Mouse (Mus musculus): ENCODE data around the gene Nemf. TPM values are rescaled to one million over a fixed set of nuclear protein-coding genes. Genes with fewer than 3 reads are reported as not detected.

The Nemf gene
- polyA plus RNA-seq, 1 experiment from 2014 or later = 89.8 TPM

GRCm38 (mm10) chr12:69288699-69289098, 68.3 kb downstream of the Nemf start:
- DNase-seq (ENCODE audit: low spot score) (no peak), ATAC-seq (replicated peaks; ENCODE audit: insufficient number of reproducible peaks, low FRiP score, low TSS enrichment, low read depth) (no peak)
- no peak overlapping the region for H3K4me3 ChIP-seq (ENCODE audit: low read depth, low read length)
- H3K27me3 ChIP-seq (ENCODE audit: control insufficient read depth, insufficient read depth, low read length) = no peaks in the 10 kb centered on the region
- H3K9ac ChIP-seq (replicated peaks; ENCODE audit: low read length) = no peak overlapping the region
- H3K9me3 ChIP-seq (replicated peaks; ENCODE audit: control insufficient read depth, low read length) = no peaks in the 10 kb centered on the region
- H3K36me3 ChIP-seq (replicated peaks; ENCODE audit: control insufficient read depth, insufficient read depth, low read depth, low read length) = no peaks in the 10 kb centered on the region
- H3K4me1 ChIP-seq (ENCODE audit: control insufficient read depth, insufficient read depth, low read length) = no peaks in the 10 kb centered on the region
- H3K27ac ChIP-seq (replicated peaks; ENCODE audit: low read depth, low read length) = no peak overlapping the region
- H3K4me2 ChIP-seq (ENCODE audit: low read depth, low read length) = no peak overlapping the region
- WGBS = 79% methylated on average over 9 of the region's 9 CpGs

DNA sequence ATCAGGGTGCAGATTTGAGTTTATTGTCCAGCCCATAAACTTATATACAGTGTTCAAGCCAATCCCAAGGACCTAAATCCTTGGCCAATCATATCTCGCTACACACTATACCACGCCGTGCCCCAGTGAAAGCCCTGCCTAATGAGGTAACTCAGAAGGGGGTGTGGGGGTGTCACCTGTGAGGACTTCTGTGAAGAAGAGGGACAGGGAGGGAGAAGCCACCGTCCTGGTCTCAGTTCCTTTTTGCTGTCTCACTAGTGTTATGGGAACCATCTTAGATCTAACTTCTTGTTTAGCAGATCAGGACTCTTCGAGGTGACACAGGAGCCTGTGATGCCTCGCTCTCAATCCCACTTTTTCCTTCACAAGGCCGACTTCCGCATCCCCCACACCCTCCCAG, 69.4 kb downstream of the Nemf start:
- H3K9me3 ChIP-seq (replicated peaks; ENCODE audit: control insufficient read depth, low read length) = no peaks in the 10 kb centered on the region
- no peak overlapping the region for H3K4me2 ChIP-seq (ENCODE audit: low read depth, low read length)
- H3K36me3 ChIP-seq (replicated peaks; ENCODE audit: control insufficient read depth, insufficient read depth, low read depth, low read length) = no peaks in the 10 kb centered on the region
- DNase-seq (ENCODE audit: low spot score) = no peak
- no peaks in the 10 kb centered on the region for H3K4me1 ChIP-seq (ENCODE audit: control insufficient read depth, insufficient read depth, low read length)
- H3K27me3 ChIP-seq (ENCODE audit: control insufficient read depth, insufficient read depth, low read length) = no peaks in the 10 kb centered on the region
- H3K27ac ChIP-seq (replicated peaks; ENCODE audit: low read depth, low read length) = no peak overlapping the region
- ATAC-seq (replicated peaks; ENCODE audit: insufficient number of reproducible peaks, low FRiP score, low TSS enrichment, low read depth) = no peak
- no peak overlapping the region for H3K4me3 ChIP-seq (ENCODE audit: low read depth, low read length)
- 93% methylated on average over 8 of the region's 8 CpGs for WGBS
- no peak overlapping the region for H3K9ac ChIP-seq (replicated peaks; ENCODE audit: low read length)

DNA sequence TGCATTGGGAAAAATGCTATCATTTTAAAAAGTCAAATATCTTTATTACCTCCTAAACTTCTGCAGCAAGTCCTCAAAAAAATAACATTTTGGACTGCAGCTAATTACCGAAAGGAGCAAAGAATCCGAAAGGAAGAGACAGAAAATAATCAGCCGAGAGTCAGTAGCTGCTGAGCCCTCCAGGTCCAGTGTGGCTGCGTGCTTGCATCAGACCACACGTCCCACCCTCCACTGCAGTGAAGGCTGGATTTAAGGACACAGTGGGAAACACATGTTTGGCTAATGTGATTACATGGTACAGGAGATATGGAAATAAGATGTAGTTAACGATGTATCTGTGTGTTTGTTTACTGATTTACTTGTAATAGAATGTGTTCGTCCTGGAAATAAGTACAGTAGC, 73.8 kb downstream of the Nemf start:
- whole genome bisulfite sequencing = 86% methylated on average over 7 of the region's 7 CpGs

GRCm38 (mm10) chr12:69280915-69281314, 76.0 kb downstream of the Nemf start:
- DNase-seq (ENCODE audit: low spot score) (no peak), ATAC-seq (replicated peaks; ENCODE audit: insufficient number of reproducible peaks, low FRiP score, low TSS enrichment, low read depth) (no peak)
- no peak overlapping the region for H3K4me2 ChIP-seq (ENCODE audit: low read depth, low read length)
- no peak overlapping the region for H3K27ac ChIP-seq (replicated peaks; ENCODE audit: low read depth, low read length)
- H3K9me3 ChIP-seq (replicated peaks; ENCODE audit: control insufficient read depth, low read length) = no peaks in the 10 kb centered on the region
- H3K36me3 ChIP-seq (replicated peaks; ENCODE audit: control insufficient read depth, insufficient read depth, low read depth, low read length) = no peaks in the 10 kb centered on the region
- 91% methylated on average over 3 of the region's 3 CpGs for WGBS
- H3K4me3 ChIP-seq (ENCODE audit: low read depth, low read length) = no peak overlapping the region
- no peaks in the 10 kb centered on the region for H3K4me1 ChIP-seq (ENCODE audit: control insufficient read depth, insufficient read depth, low read length)
- H3K27me3 ChIP-seq (ENCODE audit: control insufficient read depth, insufficient read depth, low read length) = no peaks in the 10 kb centered on the region
- no peak overlapping the region for H3K9ac ChIP-seq (replicated peaks; ENCODE audit: low read length)

More for the DNA sequence above, 73.8 kb downstream of the Nemf start:
- H3K36me3 ChIP-seq (replicated peaks; ENCODE audit: control insufficient read depth, insufficient read depth, low read depth, low read length) = no peaks in the 10 kb centered on the region
- H3K9ac ChIP-seq (replicated peaks; ENCODE audit: low read length) = no peak overlapping the region
- H3K27me3 ChIP-seq (ENCODE audit: control insufficient read depth, insufficient read depth, low read length) = no peaks in the 10 kb centered on the region
- H3K4me2 ChIP-seq (ENCODE audit: low read depth, low read length) = no peak overlapping the region
- DNase-seq (ENCODE audit: low spot score) (no peak), ATAC-seq (replicated peaks; ENCODE audit: insufficient number of reproducible peaks, low FRiP score, low TSS enrichment, low read depth) (no peak)
- H3K27ac ChIP-seq (replicated peaks; ENCODE audit: low read depth, low read length) = no peak overlapping the region
- H3K4me3 ChIP-seq (ENCODE audit: low read depth, low read length) = no peak overlapping the region
- no peaks in the 10 kb centered on the region for H3K9me3 ChIP-seq (replicated peaks; ENCODE audit: control insufficient read depth, low read length)
- H3K4me1 ChIP-seq (ENCODE audit: control insufficient read depth, insufficient read depth, low read length) = no peaks in the 10 kb centered on the region

GRCm38 (mm10) chr12:69279931-69280469, 77.0 kb downstream of the Nemf start:
- H3K4me2 ChIP-seq (ENCODE audit: low read depth, low read length) = no peak overlapping the region
- DNase-seq (ENCODE audit: low spot score) (no peak), ATAC-seq (replicated peaks; ENCODE audit: insufficient number of reproducible peaks, low FRiP score, low TSS enrichment, low read depth) (no peak)
- no peak overlapping the region for H3K9ac ChIP-seq (replicated peaks; ENCODE audit: low read length)
- 17% methylated on average over 1 of the region's 1 CpGs for WGBS
- no peak overlapping the region for H3K27ac ChIP-seq (replicated peaks; ENCODE audit: low read depth, low read length)
- H3K27me3 ChIP-seq (ENCODE audit: control insufficient read depth, insufficient read depth, low read length) = no peaks in the 10 kb centered on the region
- no peaks in the 10 kb centered on the region for H3K36me3 ChIP-seq (replicated peaks; ENCODE audit: control insufficient read depth, insufficient read depth, low read depth, low read length)
- H3K9me3 ChIP-seq (replicated peaks; ENCODE audit: control insufficient read depth, low read length) = no peaks in the 10 kb centered on the region
- no peak overlapping the region for H3K4me3 ChIP-seq (ENCODE audit: low read depth, low read length)
- no peaks in the 10 kb centered on the region for H3K4me1 ChIP-seq (ENCODE audit: control insufficient read depth, insufficient read depth, low read length)

GRCm38 (mm10) chr12:69268956-69269355, 88.0 kb downstream of the Nemf start:
- Histone ChIP-seq H3K9ac (replicated peaks; ENCODE audit: low read length) (no peak overlapping the region), H3K27me3 (ENCODE audit: control insufficient read depth, insufficient read depth, low read length) (no peaks in the 10 kb centered on the region), H3K36me3 (replicated peaks; ENCODE audit: control insufficient read depth, insufficient read depth, low read depth, low read length) (no peaks in the 10 kb centered on the region), H3K4me3 (ENCODE audit: low read depth, low read length) (no peak overlapping the region), H3K4me1 (ENCODE audit: control insufficient read depth, insufficient read depth, low read length) (no peaks in the 10 kb centered on the region), H3K27ac (replicated peaks; ENCODE audit: low read depth, low read length) (no peak overlapping the region), H3K9me3 (replicated peaks; ENCODE audit: control insufficient read depth, low read length) (no peaks in the 10 kb centered on the region), H3K4me2 (ENCODE audit: low read depth, low read length) (no peak overlapping the region)
- WGBS = 86% methylated on average over 2 of the region's 2 CpGs
- no peak for ATAC-seq (replicated peaks; ENCODE audit: insufficient number of reproducible peaks, low FRiP score, low TSS enrichment, low read depth)
- DNase-seq (ENCODE audit: low spot score) = no peak

- Histone ChIP-seq H3K4me3 (ENCODE audit: low read depth, low read length) (no peak overlapping the region), H3K36me3 (replicated peaks; ENCODE audit: control insufficient read depth, insufficient read depth, low read depth, low read length) (no peaks in the 10 kb centered on the region), H3K9me3 (replicated peaks; ENCODE audit: control insufficient read depth, low read length) (no peaks in the 10 kb centered on the region), H3K9ac (replicated peaks; ENCODE audit: low read length) (no peak overlapping the region), H3K27ac (replicated peaks; ENCODE audit: low read depth, low read length) (no peak overlapping the region), H3K4me2 (ENCODE audit: low read depth, low read length) (no peak overlapping the region), H3K4me1 (ENCODE audit: control insufficient read depth, insufficient read depth, low read length) (no peaks in the 10 kb centered on the region), H3K27me3 (ENCODE audit: control insufficient read depth, insufficient read depth, low read length) (no peaks in the 10 kb centered on the region)
- WGBS = 79% methylated on average over 11 of the region's 11 CpGs
- ATAC-seq (replicated peaks; ENCODE audit: insufficient number of reproducible peaks, low FRiP score, low TSS enrichment, low read depth) (no peak), DNase-seq (ENCODE audit: low spot score) (no peak)
Observed at GRCm38 (mm10) chr12:69267956-69268632, 88.9 kb downstream of the Nemf start.

- 89% methylated on average over 3 of the region's 3 CpGs for WGBS
- no peaks in the 10 kb centered on the region for H3K27me3 ChIP-seq (ENCODE audit: control insufficient read depth, insufficient read depth, low read length)
- no peak for DNase-seq (ENCODE audit: low spot score)
Observed at GRCm38 (mm10) chr12:69265031-69265430, 91.9 kb downstream of the Nemf start.

More at GRCm38 (mm10) chr12:69265031-69265430, 91.9 kb downstream of the Nemf start:
- H3K36me3 ChIP-seq (replicated peaks; ENCODE audit: control insufficient read depth, insufficient read depth, low read depth, low read length) = no peaks in the 10 kb centered on the region
- H3K27ac ChIP-seq (replicated peaks; ENCODE audit: low read depth, low read length) = no peak overlapping the region
- ATAC-seq (replicated peaks; ENCODE audit: insufficient number of reproducible peaks, low FRiP score, low TSS enrichment, low read depth) = no peak
- no peak overlapping the region for H3K4me3 ChIP-seq (ENCODE audit: low read depth, low read length)
- no peak overlapping the region for H3K9ac ChIP-seq (replicated peaks; ENCODE audit: low read length)
- H3K9me3 ChIP-seq (replicated peaks; ENCODE audit: control insufficient read depth, low read length) = no peaks in the 10 kb centered on the region
- H3K4me1 ChIP-seq (ENCODE audit: control insufficient read depth, insufficient read depth, low read length) = no peaks in the 10 kb centered on the region
- H3K4me2 ChIP-seq (ENCODE audit: low read depth, low read length) = no peak overlapping the region
